Mouse (Mus musculus) neural tube, embryonic 15.5 days (tissue): ENCODE data around the gene Immp2l. TPM values are rescaled to one million over a fixed set of nuclear protein-coding genes. Genes with fewer than 3 reads are reported as not detected.

Experiments
- ATAC-seq: fragments of 200-750 bp; cut with Nextera tagmentation; 2 replicates; pipeline ENCODE4 v1.8.0; 2017; ENCODE audit warnings: mild to moderate bottlenecking, moderate TSS enrichment, moderate library complexity; ENCODE audit not compliant: low FRiP score
- H3K27ac ChIP-seq: fragments of 300-500 bp; sonication (generic); replicated peaks from 2 replicates; pipeline ENCODE4 v1.5.1; 2015; ENCODE audit warnings: mild to moderate bottlenecking, inconsistent platforms
- H3K27me3 ChIP-seq: fragments of 300-500 bp; sonication (generic); replicated peaks from 2 replicates; pipeline ENCODE4 v1.6.1; 2015; ENCODE audit warnings: inconsistent platforms
- H3K36me3 ChIP-seq: fragments of 300-500 bp; sonication (generic); 2 replicates; pipeline ENCODE4 v1.6.1; 2015; ENCODE audit warnings: inconsistent platforms
- H3K4me1 ChIP-seq: fragments of 300-500 bp; sonication (generic); 2 replicates; pipeline ENCODE4 v1.6.1; 2015; ENCODE audit warnings: inconsistent platforms
- H3K4me2 ChIP-seq: fragments of 300-500 bp; sonication (generic); 2 replicates; pipeline ENCODE4 v1.6.1; 2015; ENCODE audit warnings: inconsistent platforms, mild to moderate bottlenecking, moderate library complexity
- H3K4me3 ChIP-seq: fragments of 300-500 bp; sonication (generic); replicated peaks from 2 replicates; pipeline ENCODE4 v1.5.1; 2015; ENCODE audit warnings: mild to moderate bottlenecking, inconsistent platforms
- H3K9ac ChIP-seq: fragments of 300-500 bp; sonication (generic); replicated peaks from 2 replicates; pipeline ENCODE4 v1.6.1; 2015; ENCODE audit warnings: mild to moderate bottlenecking, inconsistent platforms
- H3K9me3 ChIP-seq: fragments of 300-500 bp; sonication (generic); replicated peaks from 2 replicates; pipeline ENCODE4 v1.6.1; 2016; ENCODE audit warnings: inconsistent platforms
- WGBS: fragments of 180-500 bp; shearing (Covaris S2); methylation state at CpG from one replicate; pipeline ENCODE4 v1.1.7; 2015; ENCODE audit warnings: mixed read lengths; 5-methylcytosine and 5-hydroxymethylcytosine counted together
- polyA plus RNA-seq: library from polyadenylated mRNA; unstranded; fragments of >200 nt; fragmentation: Nextera tagmentation; extraction: Ambion mirVana; gene quantifications from 2 replicates; pipeline ENCODE4 v1.2.1, GENCODE M21; 2015

Immp2l gene
- polyA plus RNA-seq, 1 experiment from 2014 or later = 5.8 TPM

DNA sequence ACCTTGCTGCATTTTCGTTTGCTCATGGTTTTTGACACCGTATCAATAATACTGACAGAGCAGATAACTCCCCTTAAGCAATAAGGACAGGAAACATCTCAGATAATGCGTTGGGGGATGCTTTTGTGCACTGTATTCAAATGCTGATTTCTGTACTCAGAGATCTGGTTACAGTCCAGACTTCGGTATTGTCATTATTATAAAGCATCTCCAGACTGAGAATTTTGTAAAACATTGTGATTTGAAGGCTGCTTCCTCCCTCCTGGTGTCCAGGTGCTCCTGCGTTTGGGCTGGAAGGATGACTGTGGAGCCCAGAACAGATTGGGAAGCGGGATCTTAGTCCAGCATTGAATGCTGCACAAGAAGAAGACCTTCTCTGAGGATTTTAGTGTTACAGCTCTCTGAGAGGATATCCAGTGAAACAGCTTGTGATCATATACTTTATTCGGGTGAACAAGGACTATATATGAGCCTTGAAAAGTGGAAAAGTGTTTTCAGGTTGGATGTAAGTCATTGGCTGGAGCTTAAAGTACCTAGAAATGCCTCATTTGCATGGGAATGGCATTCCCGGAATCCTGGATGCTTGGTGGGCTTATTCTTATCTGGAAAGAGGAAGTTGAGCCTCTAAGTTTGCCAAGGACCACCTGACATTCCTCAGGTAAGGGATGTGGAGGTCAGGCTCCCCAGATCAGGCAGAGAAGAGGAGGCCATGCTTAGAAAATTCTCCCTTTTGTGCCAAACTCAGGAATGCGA, 28.1 kb upstream of the Immp2l start:
- H3K4me3 ChIP-seq = no peak overlapping the region
- H3K9me3 ChIP-seq = no peaks in the 10 kb centered on the region
- no peaks in the 10 kb centered on the region for H3K27me3 ChIP-seq
- H3K4me1 ChIP-seq = no peaks in the 10 kb centered on the region
- 83% methylated on average over 9 of the region's 9 CpGs for WGBS
- H3K4me2 ChIP-seq = no peak overlapping the region
- H3K36me3 ChIP-seq = no peaks in the 10 kb centered on the region
- no peak overlapping the region for H3K27ac ChIP-seq
- no peak overlapping the region for H3K9ac ChIP-seq
- ATAC-seq = no peak

DNA sequence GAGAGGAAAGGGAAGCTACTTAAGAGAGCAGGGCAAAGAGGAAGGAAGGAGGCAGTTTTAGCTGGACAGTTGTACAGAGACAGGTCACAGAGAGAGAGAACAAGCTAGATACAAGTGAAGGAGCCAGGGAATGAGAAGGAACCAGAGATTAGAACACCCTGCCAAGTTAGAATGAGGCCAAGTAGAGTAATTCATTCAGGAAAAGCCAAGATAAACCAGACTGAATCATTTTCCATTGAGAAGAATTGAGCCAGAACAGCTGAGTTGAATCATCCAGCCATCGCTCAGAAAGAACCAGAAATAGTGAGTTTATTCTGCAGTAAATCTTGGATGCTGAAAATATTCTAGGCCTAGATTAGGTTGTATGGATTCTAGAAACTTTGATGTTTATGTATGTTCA, 1.4 kb upstream of the Immp2l start:
- no peak overlapping the region for H3K27ac ChIP-seq
- H3K27me3 ChIP-seq = no peaks in the 10 kb centered on the region
- H3K36me3 ChIP-seq = no peaks in the 10 kb centered on the region
- no peak overlapping the region for H3K4me3 ChIP-seq
- no peak overlapping the region for H3K9ac ChIP-seq
- no peaks in the 10 kb centered on the region for H3K9me3 ChIP-seq
- ATAC-seq = no peak
- 94% methylated on average over 1 of the region's 1 CpGs for WGBS
- H3K4me1 ChIP-seq = peaks cover 6% of the 10 kb centered on the region
- no peak overlapping the region for H3K4me2 ChIP-seq

DNA sequence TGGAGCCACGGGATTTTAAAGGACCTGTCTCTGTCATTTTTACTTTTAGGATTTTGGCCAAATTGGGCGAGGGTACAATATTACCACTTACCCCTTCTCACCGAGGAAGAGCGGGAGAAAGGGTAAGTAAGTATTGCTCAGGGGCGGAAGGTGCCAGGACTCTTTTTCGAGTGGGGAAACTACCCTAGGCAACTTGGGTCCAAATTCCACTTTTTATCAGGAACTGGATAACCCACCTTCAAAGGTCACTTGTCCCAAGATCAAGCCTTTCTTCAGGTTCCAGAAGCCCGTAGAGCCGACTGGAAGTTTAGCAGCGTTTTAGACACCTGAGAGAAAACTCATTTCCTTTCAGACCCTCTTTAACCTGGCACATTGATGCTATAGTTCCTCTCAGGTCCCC, 622 bp downstream of the Immp2l start:
- ATAC-seq = no peak
- Histone ChIP-seq H3K27ac (peak overlapping the region; percentile 81), H3K27me3 (no peaks in the 10 kb centered on the region), H3K36me3 (no peaks in the 10 kb centered on the region), H3K4me1 (peaks cover 6% of the 10 kb centered on the region), H3K4me2 (peak overlapping the region; percentile 67), H3K4me3 (peak overlapping the region; percentile 77), H3K9me3 (no peaks in the 10 kb centered on the region), H3K9ac (peak overlapping the region; percentile 77)
- 15% methylated on average over 9 of the region's 9 CpGs for WGBS

DNA sequence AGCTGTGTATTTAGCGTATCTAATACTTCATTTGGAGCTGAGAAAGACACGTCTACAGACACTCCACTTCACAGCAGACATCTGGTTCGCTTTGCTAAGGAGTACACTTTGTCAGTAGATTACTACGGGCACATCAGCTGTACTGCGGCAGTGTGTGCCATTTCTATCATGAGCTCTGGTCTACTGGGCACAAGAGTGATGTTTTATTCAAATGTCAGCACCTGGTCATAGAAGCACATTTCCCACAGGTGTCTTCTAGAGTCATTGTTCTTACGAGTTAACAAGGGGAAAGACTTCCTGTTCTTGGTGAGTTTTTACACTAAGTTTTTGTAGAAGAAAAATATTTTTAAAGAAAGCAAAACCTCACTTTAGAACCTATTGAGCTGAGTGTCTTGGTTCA, 3.6 kb downstream of the Immp2l start:
- 87% methylated on average over 6 of the region's 6 CpGs for WGBS
- H3K9ac ChIP-seq = no peak overlapping the region
- no peaks in the 10 kb centered on the region for H3K36me3 ChIP-seq
- peaks cover 6% of the 10 kb centered on the region for H3K4me1 ChIP-seq
- H3K27me3 ChIP-seq = no peaks in the 10 kb centered on the region
- H3K27ac ChIP-seq = no peak overlapping the region
- no peak overlapping the region for H3K4me2 ChIP-seq
- ATAC-seq = no peak
- no peak overlapping the region for H3K4me3 ChIP-seq
- H3K9me3 ChIP-seq = no peaks in the 10 kb centered on the region

DNA sequence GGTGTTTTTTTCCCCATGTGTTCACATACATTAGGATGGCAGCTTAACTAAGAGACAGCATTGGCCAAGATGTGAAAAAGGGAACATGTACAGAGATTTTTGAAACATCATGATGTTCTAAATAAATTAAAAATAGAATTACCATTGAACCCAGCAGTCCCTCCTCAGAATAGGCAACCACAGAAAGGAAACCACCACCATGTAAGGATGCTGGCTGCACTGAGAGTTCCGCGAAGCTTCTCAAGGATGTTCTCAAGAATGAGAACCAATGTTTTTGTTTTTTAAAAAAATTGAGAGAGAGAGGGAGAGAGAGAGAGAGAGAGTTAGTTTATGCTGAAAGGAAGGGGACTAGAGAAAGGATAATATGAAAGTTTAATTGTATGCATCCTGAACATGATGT, 7.2 kb downstream of the Immp2l start:
- no peaks in the 10 kb centered on the region for H3K36me3 ChIP-seq
- H3K27ac ChIP-seq = no peak overlapping the region
- no peaks in the 10 kb centered on the region for H3K9me3 ChIP-seq
- no peaks in the 10 kb centered on the region for H3K27me3 ChIP-seq
- no peak overlapping the region for H3K9ac ChIP-seq
- no peak for ATAC-seq
- H3K4me1 ChIP-seq = no peaks in the 10 kb centered on the region
- H3K4me3 ChIP-seq = no peak overlapping the region
- H3K4me2 ChIP-seq = no peak overlapping the region
- 97% methylated on average over 2 of the region's 2 CpGs for WGBS

DNA sequence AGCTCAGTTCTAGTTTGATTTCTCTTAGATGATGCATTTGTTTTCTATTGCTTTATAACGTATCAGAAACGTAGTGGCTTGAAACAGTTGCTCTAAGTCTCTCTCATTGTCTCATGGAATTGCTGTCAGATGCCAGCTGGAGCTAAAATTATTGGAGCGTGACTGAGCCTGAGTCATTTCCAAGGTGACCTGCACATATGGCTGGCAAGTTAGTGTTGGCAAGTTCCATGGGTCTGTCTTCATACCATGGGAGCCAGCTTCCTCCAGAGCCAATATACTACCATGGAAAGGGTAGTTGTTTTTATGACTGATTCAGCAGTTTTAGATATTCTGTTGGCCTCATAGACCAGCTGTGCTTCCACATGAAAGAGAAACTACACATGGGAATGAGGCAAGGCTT, 9.3 kb downstream of the Immp2l start:
- Histone ChIP-seq H3K4me3 (no peak overlapping the region), H3K27ac (no peak overlapping the region), H3K4me1 (no peaks in the 10 kb centered on the region), H3K4me2 (no peak overlapping the region), H3K9ac (no peak overlapping the region), H3K27me3 (no peaks in the 10 kb centered on the region), H3K9me3 (no peaks in the 10 kb centered on the region), H3K36me3 (no peaks in the 10 kb centered on the region)
- 87% methylated on average over 3 of the region's 3 CpGs for WGBS
- ATAC-seq = no peak

DNA sequence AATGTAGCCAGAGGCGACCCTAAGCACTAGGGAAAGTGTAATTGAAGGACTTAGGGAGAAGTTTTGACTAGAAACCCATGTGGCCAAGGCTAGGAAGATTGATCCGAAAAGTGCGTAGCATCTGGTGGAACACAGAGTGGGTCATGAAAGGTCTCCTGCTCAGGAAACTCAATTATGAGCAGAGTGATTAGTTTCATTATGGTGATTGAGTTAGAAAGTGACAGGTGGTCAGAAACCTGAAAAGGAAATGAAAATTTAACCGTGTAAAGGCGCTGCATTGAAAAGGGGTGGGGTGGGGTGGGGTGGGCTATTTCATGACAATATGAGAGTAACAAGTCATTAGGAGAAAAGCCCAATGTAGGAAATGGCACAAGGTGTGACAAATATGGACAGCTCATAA, 15.9 kb downstream of the Immp2l start:
- Histone ChIP-seq H3K9ac (no peak overlapping the region), H3K27me3 (no peaks in the 10 kb centered on the region), H3K36me3 (no peaks in the 10 kb centered on the region), H3K27ac (no peak overlapping the region), H3K9me3 (no peaks in the 10 kb centered on the region), H3K4me1 (no peaks in the 10 kb centered on the region), H3K4me2 (no peak overlapping the region), H3K4me3 (no peak overlapping the region)
- no peak for ATAC-seq
- WGBS = 90% methylated on average over 5 of the region's 5 CpGs

DNA sequence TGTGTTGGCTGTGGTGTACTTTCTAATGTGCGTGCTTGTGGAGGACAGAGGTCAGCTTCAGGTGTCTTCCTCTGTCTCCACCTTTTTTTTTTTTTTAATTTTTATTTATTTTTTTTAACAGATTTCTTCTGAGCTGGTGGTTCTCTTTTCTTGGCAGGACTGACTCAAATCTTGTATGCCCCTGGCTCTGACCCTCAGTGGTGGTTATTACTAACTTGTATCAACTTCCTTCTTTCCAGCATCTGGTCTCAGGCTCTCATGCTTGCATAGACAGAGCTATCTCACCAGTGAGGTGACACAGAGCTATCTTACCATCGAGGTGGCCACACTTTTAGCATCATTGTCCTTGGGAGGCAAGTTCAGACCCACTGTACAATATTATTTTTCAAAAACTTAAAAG, 17.8 kb downstream of the Immp2l start:
- Histone ChIP-seq H3K9ac (no peak overlapping the region), H3K9me3 (no peaks in the 10 kb centered on the region), H3K27ac (no peak overlapping the region), H3K4me2 (no peak overlapping the region), H3K4me1 (no peaks in the 10 kb centered on the region), H3K4me3 (no peak overlapping the region), H3K36me3 (no peaks in the 10 kb centered on the region), H3K27me3 (no peaks in the 10 kb centered on the region)
- ATAC-seq = no peak
- WGBS = 84% methylated on average over 2 of the region's 2 CpGs

DNA sequence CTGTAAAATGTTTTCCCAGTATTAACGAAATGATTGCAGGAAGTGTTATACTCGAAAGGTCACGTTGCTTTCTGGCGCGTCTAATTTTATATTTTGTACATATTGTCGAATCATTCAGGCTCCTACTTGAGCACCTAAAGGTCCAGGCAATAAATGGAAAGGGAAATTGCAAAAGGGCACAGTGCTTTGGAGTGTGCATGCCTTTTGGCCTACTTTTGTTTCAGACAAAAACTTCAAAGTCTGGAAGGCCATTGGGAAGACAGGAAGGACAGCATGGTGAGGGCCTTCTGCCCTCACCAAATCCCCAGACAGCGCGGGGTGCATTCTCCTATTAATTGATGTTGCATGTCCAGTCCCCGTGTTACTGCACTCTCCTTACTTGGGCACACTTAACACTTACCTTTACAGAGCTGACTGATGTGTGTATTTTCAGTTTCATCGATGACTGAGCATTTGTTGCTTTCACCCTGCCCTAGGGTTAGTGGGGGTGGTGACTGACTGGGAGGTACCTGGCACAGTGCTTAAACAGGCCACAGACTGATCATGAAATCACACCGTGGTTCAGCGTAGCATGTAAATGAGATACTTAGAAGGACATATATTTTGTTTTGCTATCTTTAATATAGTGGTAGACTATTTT, 20.7 kb downstream of the Immp2l start:
- 86% methylated on average over 12 of the region's 12 CpGs for WGBS
- no peaks in the 10 kb centered on the region for H3K9me3 ChIP-seq
- H3K9ac ChIP-seq = no peak overlapping the region
- no peak overlapping the region for H3K4me2 ChIP-seq
- no peak overlapping the region for H3K4me3 ChIP-seq
- ATAC-seq = no peak
- no peaks in the 10 kb centered on the region for H3K27me3 ChIP-seq
- no peaks in the 10 kb centered on the region for H3K4me1 ChIP-seq
- H3K36me3 ChIP-seq = no peaks in the 10 kb centered on the region
- no peak overlapping the region for H3K27ac ChIP-seq

DNA sequence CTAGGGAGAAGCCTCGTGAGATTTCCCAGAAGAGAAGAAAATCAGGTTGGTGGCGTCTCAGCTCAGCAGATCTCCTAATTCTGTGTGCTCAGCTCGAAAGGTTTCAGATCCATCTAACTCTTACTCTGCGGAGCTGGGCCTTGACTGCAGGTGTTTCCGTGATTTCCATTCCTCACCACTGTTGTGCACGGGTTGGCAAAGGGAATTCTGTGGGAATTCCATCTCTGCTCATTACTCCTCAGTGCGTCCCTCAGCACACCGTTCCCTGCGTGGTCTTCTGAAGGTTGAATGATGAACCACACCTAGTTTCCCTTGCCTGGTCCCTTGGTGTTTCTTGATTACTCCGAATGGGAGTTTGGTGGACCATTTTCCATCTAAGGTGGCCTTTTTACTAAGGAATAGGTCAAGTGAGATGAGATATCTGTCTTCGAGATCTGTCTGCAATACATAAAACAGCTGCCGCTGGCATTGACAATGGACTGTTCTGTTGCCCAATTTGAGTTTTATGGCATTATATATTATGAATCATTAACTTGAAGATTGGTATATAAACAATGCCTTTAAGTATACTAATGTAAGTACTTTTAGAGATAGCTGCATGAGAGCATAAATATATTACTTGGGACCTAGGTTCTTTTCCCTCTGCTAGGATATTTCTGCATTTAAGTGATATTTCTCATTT, 23.3 kb downstream of the Immp2l start:
- H3K9ac ChIP-seq = no peak overlapping the region
- no peak overlapping the region for H3K4me3 ChIP-seq
- ATAC-seq = no peak
- WGBS = 92% methylated on average over 12 of the region's 12 CpGs
- H3K4me1 ChIP-seq = no peaks in the 10 kb centered on the region
- no peaks in the 10 kb centered on the region for H3K36me3 ChIP-seq
- H3K27ac ChIP-seq = no peak overlapping the region
- H3K27me3 ChIP-seq = no peaks in the 10 kb centered on the region
- no peak overlapping the region for H3K4me2 ChIP-seq
- H3K9me3 ChIP-seq = no peaks in the 10 kb centered on the region

DNA sequence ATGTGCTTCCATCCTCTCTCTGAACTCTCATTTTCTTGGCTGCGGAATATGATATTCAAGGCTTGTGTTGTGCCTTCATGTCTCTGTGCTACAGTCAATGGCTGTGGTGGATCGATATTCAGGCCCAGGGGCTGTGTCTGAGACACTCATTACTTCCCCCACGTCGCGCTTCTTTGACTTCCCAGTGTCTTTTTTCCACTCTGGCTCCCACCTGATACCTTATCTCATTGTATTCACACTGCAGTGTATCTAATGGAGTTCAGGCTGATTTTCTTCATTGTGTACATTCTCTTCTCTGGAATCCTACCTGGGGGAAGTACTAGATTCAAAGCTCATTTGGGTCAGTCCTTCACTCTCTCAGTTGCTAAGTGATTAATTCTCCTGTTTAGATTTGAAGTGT, 27.1 kb downstream of the Immp2l start:
- no peak for ATAC-seq
- Histone ChIP-seq H3K27ac (no peak overlapping the region), H3K4me3 (no peak overlapping the region), H3K9ac (no peak overlapping the region), H3K9me3 (no peaks in the 10 kb centered on the region), H3K36me3 (no peaks in the 10 kb centered on the region), H3K4me1 (no peaks in the 10 kb centered on the region), H3K4me2 (no peak overlapping the region), H3K27me3 (no peaks in the 10 kb centered on the region)
- WGBS = 76% methylated on average over 5 of the region's 5 CpGs

DNA sequence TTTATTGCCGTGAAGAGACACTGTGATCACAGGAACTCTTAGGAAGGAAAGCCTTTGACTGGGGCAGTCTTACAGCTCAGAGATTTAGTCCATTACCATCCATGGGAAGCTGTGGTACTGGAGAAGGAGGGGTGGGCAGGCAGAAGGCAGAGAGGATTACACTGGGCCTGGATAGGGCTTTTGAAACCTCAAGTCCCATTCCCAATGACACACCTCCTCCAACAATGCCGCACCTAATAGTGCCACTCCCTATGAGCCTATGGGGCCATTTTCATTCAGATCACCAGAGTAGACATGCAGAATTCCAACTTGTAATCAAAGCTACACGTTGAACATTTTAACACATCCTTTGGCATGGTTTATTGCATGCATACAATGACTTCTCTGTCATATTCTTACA, 29.0 kb downstream of the Immp2l start:
- H3K36me3 ChIP-seq = no peaks in the 10 kb centered on the region

More for the DNA sequence above, 29.0 kb downstream of the Immp2l start:
- no peak for ATAC-seq
- Histone ChIP-seq H3K4me3 (no peak overlapping the region), H3K27ac (no peak overlapping the region), H3K4me1 (no peaks in the 10 kb centered on the region), H3K4me2 (no peak overlapping the region), H3K9me3 (no peaks in the 10 kb centered on the region), H3K27me3 (no peaks in the 10 kb centered on the region), H3K9ac (no peak overlapping the region)
- WGBS = 83% methylated on average over 3 of the region's 3 CpGs
